Mouse (Mus musculus) forebrain, embryonic 15.5 days (tissue): Measurements from ENCODE around the gene Mnd1. TPM values are rescaled to one million over a fixed set of nuclear protein-coding genes. Genes with fewer than 3 reads are reported as not detected.
A peak's percentile ranks its signal among the peaks of the same experiment; 100 is the strongest.

ENCODE experiments used
- ATAC-seq: fragments of 200-750 bp; cut with Nextera tagmentation; replicated peaks from 2 replicates; pipeline ENCODE4 v1.8.0; 2017; ENCODE audit warnings: mild to moderate bottlenecking, moderate TSS enrichment, moderate library complexity
- H3K27ac ChIP-seq: fragments of 300-500 bp; sonication (generic); replicated peaks from 2 replicates; pipeline ENCODE4 v1.5.1; 2015; ENCODE audit warnings: mild to moderate bottlenecking, inconsistent platforms
- H3K27me3 ChIP-seq: fragments of 300-500 bp; sonication (generic); 2 replicates; pipeline ENCODE4 v1.6.1; 2015; ENCODE audit warnings: inconsistent platforms
- H3K36me3 ChIP-seq: fragments of 300-500 bp; sonication (generic); 2 replicates; pipeline ENCODE4 v1.6.1; 2015; ENCODE audit warnings: mild to moderate bottlenecking, inconsistent platforms
- H3K4me1 ChIP-seq: fragments of 300-500 bp; sonication (generic); 2 replicates; pipeline ENCODE4 v1.6.1; 2015; ENCODE audit warnings: inconsistent platforms
- H3K4me2 ChIP-seq: fragments of 300-500 bp; sonication (generic); replicated peaks from 2 replicates; pipeline ENCODE4 v1.6.1; 2015; ENCODE audit warnings: mild to moderate bottlenecking, inconsistent platforms
- H3K4me3 ChIP-seq: fragments of 300-500 bp; sonication (generic); 2 replicates; pipeline ENCODE4 v1.5.1; 2015; ENCODE audit warnings: mild to moderate bottlenecking, inconsistent platforms
- H3K9ac ChIP-seq: fragments of 300-500 bp; sonication (generic); replicated peaks from 2 replicates; pipeline ENCODE4 v1.6.1; 2015; ENCODE audit warnings: mild to moderate bottlenecking, inconsistent platforms
- H3K9me3 ChIP-seq: fragments of 300-500 bp; sonication (generic); 2 replicates; pipeline ENCODE4 v1.6.1; 2016; ENCODE audit warnings: inconsistent platforms
- WGBS: fragments of 180-500 bp; shearing (Covaris S2); methylation state at CpG from one replicate; pipeline ENCODE4 v1.1.7; 2015; ENCODE audit warnings: mixed read lengths; 5-methylcytosine and 5-hydroxymethylcytosine counted together
- polyA plus RNA-seq: library from polyadenylated mRNA; unstranded; fragments of >200 nt; fragmentation: Nextera tagmentation; extraction: Ambion mirVana; gene quantifications from 2 replicates; pipeline ENCODE4 v1.2.1, GENCODE M21; 2015

The Mnd1 gene
- polyA plus RNA-seq, 1 experiment from 2014 or later = 2.5 TPM

GRCm38 (mm10) chr3:84038126-84038525 lies 117.5 kb downstream of the Mnd1 start:
- no peaks in the 10 kb centered on the region for H3K27me3 ChIP-seq
- peaks cover 3% of the 10 kb centered on the region; the same call in 1 of the 2 replicates for H3K36me3 ChIP-seq
- 14% methylated on average over 1 of the region's 1 CpGs for WGBS
- H3K4me2 ChIP-seq = peak overlapping the region; percentile 90
- no peak for ATAC-seq
- peaks cover 61% of the 10 kb centered on the region for H3K4me1 ChIP-seq
- H3K9ac ChIP-seq = peak overlapping the region; percentile 99
- peak overlapping the region; percentile 96; the same call in 1 of the 2 replicates for H3K27ac ChIP-seq
- peak overlapping the region; percentile 95 for H3K4me3 ChIP-seq
- H3K9me3 ChIP-seq = no peaks in the 10 kb centered on the region

Other genes with a start within 250 kb of the Mnd1 start
- 125 and 130 TPM in 2 replicates for gene Tmem131l, start 115.6 kb downstream of the Mnd1 start, polyA plus RNA-seq
- 3.3 and 4.2 TPM in 2 replicates for gene Gm6525, start 18.3 kb upstream of the Mnd1 start, polyA plus RNA-seq
- 188 and 194 TPM in 2 replicates for gene Trim2, start 151.1 kb upstream of the Mnd1 start, polyA plus RNA-seq